Mouse (Mus musculus) forebrain, embryonic 16.5 days (tissue): ENCODE results near the gene Twnk. TPM values are rescaled to one million over a fixed set of nuclear protein-coding genes. Genes with fewer than 3 reads are reported as not detected.

Experiments used
- ATAC-seq: fragments of 200-750 bp; cut with Nextera tagmentation; 2 replicates; pipeline ENCODE4 v1.8.0; 2017; ENCODE audit warnings: mild to moderate bottlenecking, moderate library complexity
- H3K27ac ChIP-seq: fragments of 300-500 bp; sonication (generic); 2 replicates; pipeline ENCODE4 v1.5.1; 2014; ENCODE audit warnings: low read length, control low read depth
- H3K27me3 ChIP-seq: fragments of 300-500 bp; sonication (generic); replicated peaks from 2 replicates; pipeline ENCODE4 v1.6.1; 2014; ENCODE audit warnings: low read length; ENCODE audit not compliant: control insufficient read depth, insufficient read depth
- H3K36me3 ChIP-seq: fragments of 300-500 bp; sonication (generic); 2 replicates; pipeline ENCODE4 v1.6.1; 2014; ENCODE audit not compliant: control insufficient read depth, insufficient read depth
- H3K4me1 ChIP-seq: fragments of 300-500 bp; sonication (generic); replicated peaks from 2 replicates; pipeline ENCODE4 v1.6.1; 2014; ENCODE audit warnings: low read length; ENCODE audit not compliant: control insufficient read depth, insufficient read depth
- H3K4me2 ChIP-seq: fragments of 300-500 bp; sonication (generic); 2 replicates; pipeline ENCODE4 v1.6.1; 2014; ENCODE audit warnings: mild to moderate bottlenecking, low read length, control low read depth
- H3K4me3 ChIP-seq: fragments of 300-500 bp; sonication (generic); replicated peaks from 2 replicates; pipeline ENCODE4 v1.5.1; 2014; ENCODE audit warnings: mild to moderate bottlenecking, low read length, control low read depth
- H3K9ac ChIP-seq: fragments of 300-500 bp; sonication (generic); replicated peaks from 2 replicates; pipeline ENCODE4 v1.6.1; 2014; ENCODE audit warnings: low read depth, low read length, control low read depth
- H3K9me3 ChIP-seq: fragments of 300-500 bp; sonication (generic); 2 replicates; pipeline ENCODE4 v1.6.1; 2016; ENCODE audit warnings: low read length; ENCODE audit not compliant: control insufficient read depth
- WGBS: fragments of 180-500 bp; shearing (Covaris S2); extraction: QIAGEN DNeasy Blood & Tissue Kit; methylation state at CpG from one replicate; pipeline ENCODE4 v1.1.7; 2014; 5-methylcytosine and 5-hydroxymethylcytosine counted together
- polyA plus RNA-seq: library from polyadenylated mRNA; unstranded; fragments of >200 nt; fragmentation: Nextera tagmentation; extraction: Ambion mirVana; gene quantifications from 2 replicates; pipeline ENCODE4 v1.2.1, GENCODE M21; 2015

Twnk gene
- polyA plus RNA-seq, 1 experiment from 2014 or later, result 24.6 TPM

GRCm38 (mm10) chr19:44984420-44984819 lies 21.0 kb upstream of the Twnk start:
- Histone ChIP-seq H3K36me3 (peaks cover 4% of the 10 kb centered on the region; the same call in 1 of the 2 replicates), H3K27me3 (no peaks in the 10 kb centered on the region), H3K9ac (no peak overlapping the region), H3K4me3 (no peak overlapping the region), H3K4me1 (peaks cover 16% of the 10 kb centered on the region), H3K9me3 (no peaks in the 10 kb centered on the region), H3K27ac (no peak overlapping the region), H3K4me2 (no peak overlapping the region)
- WGBS, result 90% methylated on average over 4 of the region's 4 CpGs
- no peak for ATAC-seq

GRCm38 (mm10) chr19:44985159-44985988 lies 20.1 kb upstream of the Twnk start:
- no peak overlapping the region for H3K27ac ChIP-seq
- H3K36me3 ChIP-seq, result peaks cover 4% of the 10 kb centered on the region; the same call in 1 of the 2 replicates
- no peak overlapping the region for H3K4me3 ChIP-seq
- H3K9ac ChIP-seq, result no peak overlapping the region
- H3K4me2 ChIP-seq, result no peak overlapping the region
- ATAC-seq, result no peak
- no peaks in the 10 kb centered on the region for H3K27me3 ChIP-seq
- 70% methylated on average over 5 of the region's 5 CpGs for WGBS
- H3K4me1 ChIP-seq, result peaks cover 25% of the 10 kb centered on the region
- no peaks in the 10 kb centered on the region for H3K9me3 ChIP-seq

- no peak overlapping the region for H3K4me3 ChIP-seq
- 57% methylated on average over 6 of the region's 6 CpGs for WGBS
- no peaks in the 10 kb centered on the region for H3K27me3 ChIP-seq
- H3K27ac ChIP-seq, result no peak overlapping the region
- no peaks in the 10 kb centered on the region; the same call in 1 of the 2 replicates for H3K36me3 ChIP-seq
- H3K9me3 ChIP-seq, result no peaks in the 10 kb centered on the region
- H3K4me1 ChIP-seq, result peaks cover 39% of the 10 kb centered on the region
- no peak overlapping the region for H3K4me2 ChIP-seq
- no peak overlapping the region for H3K9ac ChIP-seq
- ATAC-seq, result no peak
These were observed 18.5 kb upstream of the Twnk start for GRCm38 (mm10) chr19:44987004-44987403.

- Histone ChIP-seq H3K27me3 (no peaks in the 10 kb centered on the region), H3K4me3 (no peak overlapping the region), H3K9ac (no peak overlapping the region), H3K9me3 (no peaks in the 10 kb centered on the region), H3K4me1 (peaks cover 39% of the 10 kb centered on the region), H3K4me2 (peak overlapping the region; percentile 88; the same call in 1 of the 2 replicates), H3K27ac (no peak overlapping the region), H3K36me3 (no peaks in the 10 kb centered on the region)
- ATAC-seq, result peak; percentile 62
- 48% methylated on average over 6 of the region's 6 CpGs for WGBS
These were observed 17.6 kb upstream of the Twnk start for GRCm38 (mm10) chr19:44987851-44988250.

GRCm38 (mm10) chr19:44988321-44988720 lies 17.1 kb upstream of the Twnk start:
- 37% methylated on average over 9 of the region's 9 CpGs for WGBS
- no peak for ATAC-seq
- Histone ChIP-seq H3K9ac (peak overlapping the region; percentile 90), H3K4me2 (peak overlapping the region; percentile 88), H3K4me3 (peak overlapping the region; percentile 79), H3K9me3 (no peaks in the 10 kb centered on the region), H3K27me3 (no peaks in the 10 kb centered on the region), H3K4me1 (peaks cover 39% of the 10 kb centered on the region), H3K36me3 (no peaks in the 10 kb centered on the region), H3K27ac (peak overlapping the region; percentile 29)

GRCm38 (mm10) chr19:44988831-44989566 lies 16.5 kb upstream of the Twnk start, which contains the start of gene Sema4g:
Sema4g (plus strand) TSS chr19:44989101.
- Histone ChIP-seq H3K27ac (peak within 1 kb of the TSS; percentile 35), H3K9ac (peak within 1 kb of the TSS; percentile 90), H3K4me3 (peak within 1 kb of the TSS; percentile 79), H3K27me3 (no peaks in the 10 kb centered on the region), H3K9me3 (no peaks in the 10 kb centered on the region), H3K36me3 (no peaks in the 10 kb centered on the region), H3K4me2 (peak within 1 kb of the TSS; percentile 88), H3K4me1 (peaks cover 39% of the 10 kb centered on the region)
- peak; percentile 78 for ATAC-seq
- under 1% methylated on average over 48 of the region's 58 CpGs for WGBS

GRCm38 (mm10) chr19:44989567-44990495 lies 15.6 kb upstream of the Twnk start:
- H3K4me2 ChIP-seq, result peak overlapping the region; percentile 88
- no peaks in the 10 kb centered on the region for H3K27me3 ChIP-seq
- peaks cover 39% of the 10 kb centered on the region for H3K4me1 ChIP-seq
- ATAC-seq, result peak; percentile 26; the same call in 1 of the 2 replicates
- H3K4me3 ChIP-seq, result peak overlapping the region; percentile 79
- 5% methylated on average over 22 of the region's 22 CpGs for WGBS
- H3K36me3 ChIP-seq, result no peaks in the 10 kb centered on the region
- H3K9ac ChIP-seq, result peak overlapping the region; percentile 90
- no peaks in the 10 kb centered on the region for H3K9me3 ChIP-seq
- peak overlapping the region; percentile 35; the same call in 1 of the 2 replicates for H3K27ac ChIP-seq

- no peak overlapping the region for H3K9ac ChIP-seq
- no peaks in the 10 kb centered on the region for H3K27me3 ChIP-seq
- H3K27ac ChIP-seq, result no peak overlapping the region
- peaks cover 39% of the 10 kb centered on the region for H3K4me1 ChIP-seq
- 84% methylated on average over 8 of the region's 8 CpGs for WGBS
- H3K36me3 ChIP-seq, result no peaks in the 10 kb centered on the region
- H3K9me3 ChIP-seq, result no peaks in the 10 kb centered on the region
- no peak overlapping the region; the same call in 1 of the 2 replicates for H3K4me2 ChIP-seq
- H3K4me3 ChIP-seq, result no peak overlapping the region
- no peak for ATAC-seq
These were observed 14.4 kb upstream of the Twnk start for GRCm38 (mm10) chr19:44991031-44991430.
